Mouse (Mus musculus) heart, embryonic 13.5 days (tissue): ENCODE measurements around the gene Pcyt2. TPM values are rescaled to one million over a fixed set of nuclear protein-coding genes. Genes with fewer than 3 reads are reported as not detected.
A peak's percentile ranks its signal among the peaks of the same experiment; 100 is the strongest.

Experiments
- ATAC-seq: fragments of 200-750 bp; cut with Nextera tagmentation; 2 replicates; pipeline ENCODE4 v1.8.0; 2017; ENCODE audit warnings: moderate TSS enrichment; ENCODE audit not compliant: insufficient number of reproducible peaks, low FRiP score, low TSS enrichment; ENCODE audit errors: extremely low read depth
- H3K27ac ChIP-seq: fragments of 300-500 bp; sonication (generic); replicated peaks from 2 replicates; pipeline ENCODE4 v1.5.1; 2015; ENCODE audit warnings: moderate library complexity, mild to moderate bottlenecking, inconsistent platforms
- H3K27me3 ChIP-seq: fragments of 300-500 bp; sonication (generic); replicated peaks from 2 replicates; pipeline ENCODE4 v1.6.1; 2015; ENCODE audit warnings: mild to moderate bottlenecking, inconsistent platforms
- H3K36me3 ChIP-seq: fragments of 300-500 bp; sonication (generic); 2 replicates; pipeline ENCODE4 v1.6.1; 2015; ENCODE audit warnings: mild to moderate bottlenecking, inconsistent platforms
- H3K4me1 ChIP-seq: fragments of 300-500 bp; sonication (generic); 2 replicates; pipeline ENCODE4 v1.6.1; 2015; ENCODE audit warnings: inconsistent platforms
- H3K4me2 ChIP-seq: fragments of 300-500 bp; sonication (generic); 2 replicates; pipeline ENCODE4 v1.6.1; 2015; ENCODE audit warnings: inconsistent platforms, mild to moderate bottlenecking, moderate library complexity
- H3K4me3 ChIP-seq: fragments of 300-500 bp; sonication (generic); 2 replicates; pipeline ENCODE4 v1.5.1; 2015; ENCODE audit warnings: moderate library complexity, mild to moderate bottlenecking, inconsistent platforms
- H3K9ac ChIP-seq: fragments of 300-500 bp; sonication (generic); 2 replicates; pipeline ENCODE4 v1.6.1; 2015; ENCODE audit warnings: inconsistent platforms, mild to moderate bottlenecking, moderate library complexity
- H3K9me3 ChIP-seq: fragments of 300-500 bp; sonication (generic); 2 replicates; pipeline ENCODE4 v1.6.1; 2016; ENCODE audit warnings: inconsistent platforms
- WGBS: fragments of 180-500 bp; shearing (Covaris S2); methylation state at CpG from one replicate; pipeline ENCODE4 v1.1.7; 2015; ENCODE audit warnings: mixed read lengths; 5-methylcytosine and 5-hydroxymethylcytosine counted together
- polyA plus RNA-seq: library from polyadenylated mRNA; unstranded; fragments of >200 nt; fragmentation: Nextera tagmentation; extraction: Ambion mirVana; gene quantifications from 2 replicates; pipeline ENCODE4 v1.2.1, GENCODE M21; 2015

The Pcyt2 gene
- polyA plus RNA-seq = 71.8 and 90.4 TPM in 2 replicates

GRCm38 (mm10) chr11:120617519-120618112 is at the start of gene Pcyt2:
Gene Pcyt2 (minus strand): TSS chr11:120617936.
- Histone ChIP-seq H3K27me3 (no peaks in the 10 kb centered on the region), H3K4me1 (peaks cover 21% of the 10 kb centered on the region), H3K9me3 (no peaks in the 10 kb centered on the region), H3K36me3 (peaks cover 76% of the 10 kb centered on the region), H3K9ac (peak within 1 kb of the TSS; percentile 93), H3K27ac (peak within 1 kb of the TSS; percentile 73), H3K4me3 (peak within 1 kb of the TSS; percentile 88), H3K4me2 (peak within 1 kb of the TSS; percentile 87)
- peak; percentile 93 for ATAC-seq
- under 1% methylated on average over 56 of the region's 56 CpGs for WGBS

- no peak for ATAC-seq
- no peaks in the 10 kb centered on the region for H3K36me3 ChIP-seq
- peaks cover 15% of the 10 kb centered on the region for H3K4me1 ChIP-seq
- no peaks in the 10 kb centered on the region for H3K9me3 ChIP-seq
- WGBS = 4% methylated on average over 3 of the region's 3 CpGs
- H3K27me3 ChIP-seq = peaks cover 38% of the 10 kb centered on the region
- no peak overlapping the region for H3K4me3 ChIP-seq
- no peak overlapping the region for H3K27ac ChIP-seq
- no peak overlapping the region for H3K4me2 ChIP-seq
- no peak overlapping the region for H3K9ac ChIP-seq
Measured at GRCm38 (mm10) chr11:120666617-120667016, 48.9 kb upstream of the Pcyt2 start.

GRCm38 (mm10) chr11:120665406-120665805 is 47.7 kb upstream of the Pcyt2 start:
- Histone ChIP-seq H3K9ac (no peak overlapping the region), H3K4me3 (no peak overlapping the region), H3K36me3 (no peaks in the 10 kb centered on the region), H3K4me1 (peaks cover 24% of the 10 kb centered on the region), H3K4me2 (no peak overlapping the region), H3K9me3 (no peaks in the 10 kb centered on the region), H3K27ac (no peak overlapping the region), H3K27me3 (peaks cover 50% of the 10 kb centered on the region)
- no peak for ATAC-seq
- 52% methylated on average over 3 of the region's 3 CpGs for WGBS

- WGBS = 83% methylated on average over 5 of the region's 5 CpGs
- no peaks in the 10 kb centered on the region for H3K9me3 ChIP-seq
- H3K36me3 ChIP-seq = no peaks in the 10 kb centered on the region
- no peak overlapping the region for H3K9ac ChIP-seq
- peaks cover 40% of the 10 kb centered on the region for H3K4me1 ChIP-seq
- no peak for ATAC-seq
- peaks cover 67% of the 10 kb centered on the region for H3K27me3 ChIP-seq
- H3K4me3 ChIP-seq = no peak overlapping the region
- no peak overlapping the region for H3K27ac ChIP-seq
- no peak overlapping the region for H3K4me2 ChIP-seq
Measured at GRCm38 (mm10) chr11:120663714-120664113, 46.0 kb upstream of the Pcyt2 start.

GRCm38 (mm10) chr11:120662759-120663158 is 45.0 kb upstream of the Pcyt2 start:
- no peak overlapping the region for H3K9ac ChIP-seq
- no peak overlapping the region for H3K4me2 ChIP-seq
- peaks cover 76% of the 10 kb centered on the region for H3K27me3 ChIP-seq
- peaks cover 40% of the 10 kb centered on the region for H3K4me1 ChIP-seq
- WGBS = 51% methylated on average over 6 of the region's 6 CpGs
- H3K4me3 ChIP-seq = no peak overlapping the region
- no peak overlapping the region for H3K27ac ChIP-seq
- H3K9me3 ChIP-seq = no peaks in the 10 kb centered on the region
- H3K36me3 ChIP-seq = no peaks in the 10 kb centered on the region
- ATAC-seq = no peak

GRCm38 (mm10) chr11:120661076-120661460 is 43.3 kb upstream of the Pcyt2 start, which contains the start of gene Notum:
Gene Notum (minus strand): TSS chr11:120661175.
- peak within 1 kb of the TSS; percentile 71 for H3K4me2 ChIP-seq
- H3K27me3 ChIP-seq = peaks cover 93% of the 10 kb centered on the region
- H3K27ac ChIP-seq = no peak within 1 kb of the TSS
- WGBS = 1% methylated on average over 35 of the region's 35 CpGs
- H3K9me3 ChIP-seq = no peaks in the 10 kb centered on the region
- H3K9ac ChIP-seq = peak within 1 kb of the TSS; percentile 74
- H3K36me3 ChIP-seq = no peaks in the 10 kb centered on the region
- H3K4me3 ChIP-seq = peak within 1 kb of the TSS; percentile 56
- ATAC-seq = no peak
- H3K4me1 ChIP-seq = peaks cover 30% of the 10 kb centered on the region

- no peak overlapping the region for H3K27ac ChIP-seq
- H3K4me2 ChIP-seq = peak overlapping the region; percentile 71
- H3K27me3 ChIP-seq = peaks cover 99% of the 10 kb centered on the region
- peak overlapping the region; percentile 56 for H3K4me3 ChIP-seq
- H3K9ac ChIP-seq = peak overlapping the region; percentile 74
- no peaks in the 10 kb centered on the region for H3K36me3 ChIP-seq
- H3K4me1 ChIP-seq = peaks cover 30% of the 10 kb centered on the region
- no peaks in the 10 kb centered on the region for H3K9me3 ChIP-seq
- ATAC-seq = no peak; the same call in 1 of the 2 replicates
- WGBS = under 1% methylated on average over 87 of the region's 95 CpGs
Measured at GRCm38 (mm10) chr11:120660301-120661075, 42.8 kb upstream of the Pcyt2 start.

GRCm38 (mm10) chr11:120659509-120660300 is 42.0 kb upstream of the Pcyt2 start:
- H3K9me3 ChIP-seq = no peaks in the 10 kb centered on the region
- ATAC-seq = no peak
- H3K36me3 ChIP-seq = no peaks in the 10 kb centered on the region
- WGBS = 3% methylated on average over 50 of the region's 50 CpGs
- peaks cover 94% of the 10 kb centered on the region for H3K27me3 ChIP-seq
- peak overlapping the region; percentile 56 for H3K4me3 ChIP-seq
- peaks cover 30% of the 10 kb centered on the region for H3K4me1 ChIP-seq
- H3K27ac ChIP-seq = no peak overlapping the region
- H3K4me2 ChIP-seq = peak overlapping the region; percentile 71
- H3K9ac ChIP-seq = peak overlapping the region; percentile 74

GRCm38 (mm10) chr11:120658876-120659410 is 41.2 kb upstream of the Pcyt2 start:
- ATAC-seq = no peak
- no peaks in the 10 kb centered on the region for H3K9me3 ChIP-seq
- H3K27ac ChIP-seq = no peak overlapping the region
- H3K36me3 ChIP-seq = no peaks in the 10 kb centered on the region
- H3K9ac ChIP-seq = no peak overlapping the region
- 2% methylated on average over 24 of the region's 24 CpGs for WGBS
- H3K27me3 ChIP-seq = peaks cover 90% of the 10 kb centered on the region
- H3K4me3 ChIP-seq = peak overlapping the region; percentile 56
- peak overlapping the region; percentile 71 for H3K4me2 ChIP-seq
- H3K4me1 ChIP-seq = peaks cover 30% of the 10 kb centered on the region

GRCm38 (mm10) chr11:120657301-120657700 is 39.6 kb upstream of the Pcyt2 start:
- H3K4me1 ChIP-seq = peaks cover 25% of the 10 kb centered on the region
- H3K9ac ChIP-seq = no peak overlapping the region
- H3K36me3 ChIP-seq = no peaks in the 10 kb centered on the region
- H3K27ac ChIP-seq = no peak overlapping the region
- no peaks in the 10 kb centered on the region for H3K9me3 ChIP-seq
- 74% methylated on average over 4 of the region's 4 CpGs for WGBS
- H3K4me2 ChIP-seq = no peak overlapping the region
- ATAC-seq = no peak
- H3K4me3 ChIP-seq = no peak overlapping the region
- H3K27me3 ChIP-seq = peaks cover 74% of the 10 kb centered on the region

- peaks cover 48% of the 10 kb centered on the region for H3K27me3 ChIP-seq
- no peak overlapping the region for H3K27ac ChIP-seq
- H3K4me3 ChIP-seq = no peak overlapping the region
- peaks cover 9% of the 10 kb centered on the region for H3K4me1 ChIP-seq
- no peak for ATAC-seq
- WGBS = 48% methylated on average over 3 of the region's 3 CpGs
- H3K36me3 ChIP-seq = no peaks in the 10 kb centered on the region
- no peak overlapping the region for H3K4me2 ChIP-seq
- H3K9me3 ChIP-seq = no peaks in the 10 kb centered on the region
- no peak overlapping the region for H3K9ac ChIP-seq
Measured at GRCm38 (mm10) chr11:120654741-120655140, 37.0 kb upstream of the Pcyt2 start.
